Mouse (Mus musculus): ENCODE data around the gene Stxbp6.

The Stxbp6 gene

DNA sequence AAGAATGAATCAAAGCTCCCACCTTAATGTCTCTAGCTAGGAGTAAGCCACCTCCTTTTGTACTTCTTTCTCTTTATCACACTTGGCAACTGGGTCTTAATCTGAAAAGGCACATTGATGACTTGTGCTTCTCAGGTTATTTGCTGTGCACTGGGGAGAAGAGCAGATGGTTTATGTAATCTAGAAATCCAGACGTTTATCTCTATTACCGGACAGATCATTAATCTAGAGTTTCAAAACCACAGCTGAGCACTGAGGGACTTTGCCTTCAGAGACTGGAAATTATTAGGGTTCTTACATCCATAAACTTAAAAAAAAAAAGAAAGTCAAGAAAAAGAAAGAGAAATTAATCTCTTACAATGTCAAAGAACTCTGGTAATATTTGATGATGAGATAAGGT, 262.6 kb downstream of the Stxbp6 start:
- no peak for DNase-seq (ENCODE audit: low read depth, low spot score)

- no peak for DNase-seq (ENCODE audit: low read depth, low spot score)
Observed at GRCm38 (mm10) chr12:44804213-44804612, 270.3 kb downstream of the Stxbp6 start.
